Mouse (Mus musculus): ENCODE results near the gene Dnase2b. TPM values are rescaled to one million over a fixed set of nuclear protein-coding genes. Genes with fewer than 3 reads are reported as not detected.

Gene Dnase2b
- polyA plus RNA-seq, 1 experiment: not detected

DNA sequence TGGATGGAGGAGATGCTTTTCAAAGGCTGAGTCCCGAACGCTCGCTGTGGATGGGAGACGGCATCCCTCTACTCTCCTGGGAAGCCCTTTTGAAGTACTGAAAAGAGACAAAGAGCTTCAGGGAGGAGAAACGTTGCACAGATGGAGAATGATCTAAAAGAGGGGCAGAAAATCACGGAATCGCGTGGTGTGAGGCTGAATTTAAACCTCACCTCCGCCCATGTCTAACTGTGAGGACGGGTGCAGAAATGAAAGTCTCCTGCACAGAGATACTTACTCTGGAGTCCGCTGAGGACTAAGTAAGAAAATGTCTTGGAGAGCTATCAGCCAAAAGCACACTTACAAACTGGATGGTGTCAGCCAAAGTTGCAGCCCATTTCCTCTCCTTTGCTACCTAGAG, 6.6 kb upstream of the Dnase2b start:
- no peak for TF ChIP-seq GATA1 (IDR thresholded peaks at IDR 0.05; ENCODE audit: low read length)

DNA sequence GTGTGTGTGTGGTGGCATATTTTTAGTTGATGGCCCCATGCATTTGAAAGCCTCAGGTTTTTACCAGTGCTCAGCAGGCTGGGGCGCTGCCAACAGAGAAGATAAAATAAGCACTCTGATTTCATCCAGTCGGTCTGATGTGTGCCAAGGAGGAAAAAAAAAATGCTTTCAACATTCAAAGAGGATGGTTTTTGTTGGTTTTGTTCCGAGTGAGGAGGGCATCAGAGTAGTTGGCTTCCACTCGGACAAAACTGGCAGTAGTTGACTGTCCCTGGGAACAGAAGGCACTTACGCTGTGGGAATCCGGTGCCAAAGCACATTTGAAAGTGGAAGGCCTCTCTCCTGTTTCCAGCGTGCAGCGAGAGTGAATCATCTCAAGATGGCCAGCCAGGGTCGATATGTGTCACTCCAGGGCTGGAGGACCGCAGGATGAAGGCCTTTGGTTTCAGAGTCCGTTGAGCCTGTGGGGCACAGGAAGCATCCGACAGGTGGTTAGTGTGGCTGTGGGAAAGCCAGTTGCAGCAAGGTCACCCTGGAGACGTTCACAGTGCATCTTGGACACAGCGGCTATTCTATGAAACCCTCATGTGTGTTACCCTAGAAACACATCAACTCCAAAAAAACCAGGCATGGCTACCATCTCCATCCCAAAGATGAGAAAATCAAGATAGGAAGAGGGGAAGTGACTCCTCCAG, 5.3 kb upstream of the Dnase2b start:
- no peak for TF ChIP-seq GATA1 (IDR thresholded peaks at IDR 0.05; ENCODE audit: low read length)

DNA sequence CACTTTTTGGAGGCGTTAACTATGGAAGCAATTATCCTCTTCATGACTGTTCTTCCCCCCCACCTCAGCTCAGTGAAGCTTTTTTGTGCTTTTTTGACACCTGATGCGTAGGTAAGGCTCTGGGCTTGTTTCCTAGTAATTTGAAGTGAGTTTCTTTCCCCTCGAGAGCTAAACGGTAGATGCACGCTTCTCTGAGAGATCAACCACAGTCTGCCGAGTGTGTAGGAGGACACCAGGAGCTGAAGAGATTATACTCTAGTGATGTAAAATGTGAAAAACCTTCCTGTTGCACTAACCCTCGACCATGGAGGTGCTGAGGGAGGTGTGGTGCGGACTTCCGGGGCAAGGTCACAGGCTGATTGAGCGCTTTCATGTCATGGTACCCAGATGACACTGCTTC, 4.7 kb upstream of the Dnase2b start:
- TF ChIP-seq GATA1 (IDR thresholded peaks at IDR 0.05; ENCODE audit: low read length): no peak

- TF ChIP-seq GATA1 (IDR thresholded peaks at IDR 0.05; ENCODE audit: low read length): no peak
These were observed 3.0 kb upstream of the Dnase2b start for GRCm38 (mm10) chr3:146618357-146618756.

DNA sequence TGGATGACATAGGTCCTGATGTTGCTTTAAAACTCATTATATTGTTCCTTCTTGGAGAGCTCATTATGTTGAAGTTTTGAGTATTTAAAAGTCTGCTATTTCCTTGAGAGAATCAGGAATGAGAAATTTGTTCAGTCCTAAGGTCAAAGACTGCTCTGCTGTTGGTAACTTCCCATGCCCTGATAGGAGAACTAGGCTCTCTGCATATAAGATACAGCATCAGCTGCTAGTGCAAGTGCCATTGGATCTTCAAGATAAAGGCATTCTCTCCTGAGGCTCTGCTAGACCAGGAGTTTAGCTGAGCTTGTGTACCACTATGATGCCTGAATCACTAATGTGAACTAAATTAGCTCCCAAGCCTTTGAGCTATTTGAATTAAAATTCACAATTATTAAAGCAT, 2.5 kb upstream of the Dnase2b start:
- TF ChIP-seq GATA1 (IDR thresholded peaks at IDR 0.05; ENCODE audit: low read length): peak; percentile 9

GRCm38 (mm10) chr3:146616533-146617283, 1.3 kb upstream of the Dnase2b start:
- TF ChIP-seq GATA1 (IDR thresholded peaks at IDR 0.05; ENCODE audit: low read length): peak; percentile 45

DNA sequence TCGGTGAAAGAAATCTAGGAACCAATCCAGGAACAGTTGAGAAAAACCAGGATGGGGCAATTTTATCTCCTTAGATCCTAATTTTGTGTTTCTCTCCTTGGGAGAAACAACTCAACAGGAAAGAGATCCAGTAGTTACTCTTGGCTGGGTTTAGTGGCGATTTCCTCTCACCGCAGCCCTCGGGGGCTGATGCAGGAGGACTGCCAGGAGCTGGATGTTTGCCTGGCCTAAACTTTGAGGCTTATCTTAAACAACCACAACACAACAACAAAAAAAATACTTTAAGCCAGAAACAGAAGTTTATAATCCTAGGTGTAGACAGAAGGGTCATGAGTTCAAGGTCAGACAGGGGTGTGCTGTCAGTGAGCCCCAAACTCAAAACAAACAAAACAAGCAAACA, 3.6 kb downstream of the Dnase2b start:
- no peak for TF ChIP-seq GATA1 (IDR thresholded peaks at IDR 0.05; ENCODE audit: low read length)

DNA sequence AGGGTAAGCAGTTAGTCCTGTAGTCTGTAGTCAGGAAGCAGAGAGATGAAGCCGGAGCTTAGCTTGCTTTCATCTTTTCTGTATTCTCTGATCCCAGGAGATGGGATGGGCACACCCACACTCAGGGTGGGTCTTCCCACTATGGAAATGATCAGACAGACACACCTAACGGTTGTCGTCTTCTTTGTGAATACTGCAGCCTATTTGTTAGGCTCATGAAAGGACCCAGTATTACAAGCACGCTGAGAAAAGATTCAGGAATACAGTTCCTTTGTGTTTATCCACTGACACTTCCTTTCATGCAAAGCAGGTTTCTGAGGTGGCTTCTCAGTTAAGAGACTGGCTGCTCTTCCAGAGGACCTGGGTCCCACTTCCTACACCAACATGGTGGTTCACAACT, 4.1 kb downstream of the Dnase2b start:
- no peak for TF ChIP-seq GATA1 (IDR thresholded peaks at IDR 0.05; ENCODE audit: low read length)

- TF ChIP-seq GATA1 (IDR thresholded peaks at IDR 0.05; ENCODE audit: low read length): no peak
These were observed 5.1 kb downstream of the Dnase2b start for GRCm38 (mm10) chr3:146610322-146610721.

- TF ChIP-seq GATA1 (IDR thresholded peaks at IDR 0.05; ENCODE audit: low read length): no peak
These were observed 8.0 kb downstream of the Dnase2b start for GRCm38 (mm10) chr3:146607368-146607767.

- TF ChIP-seq GATA1 (IDR thresholded peaks at IDR 0.05; ENCODE audit: low read length): peak; percentile 35
These were observed 10.7 kb downstream of the Dnase2b start for GRCm38 (mm10) chr3:146604647-146605046.

DNA sequence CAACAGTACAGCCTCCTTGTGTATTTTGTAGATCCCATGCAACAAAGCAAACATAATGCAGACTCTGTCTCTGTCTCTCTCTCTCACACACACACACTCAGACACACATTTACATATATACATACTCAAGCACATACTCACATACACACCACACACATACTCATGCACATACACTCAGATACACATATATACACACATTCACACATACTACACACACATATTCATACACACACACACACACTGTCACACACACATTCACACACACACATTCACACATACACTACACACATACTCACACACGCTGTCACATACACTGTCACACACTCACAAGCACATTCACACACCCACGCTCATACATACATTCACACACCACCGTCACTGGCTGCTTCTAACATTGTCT, 12.9 kb downstream of the Dnase2b start:
- no peak for TF ChIP-seq GATA1 (IDR thresholded peaks at IDR 0.05; ENCODE audit: low read length)

- peak; percentile 35 for TF ChIP-seq GATA1 (IDR thresholded peaks at IDR 0.05; ENCODE audit: low read length)
These were observed 14.2 kb downstream of the Dnase2b start for GRCm38 (mm10) chr3:146601205-146601604.

- no peak for TF ChIP-seq GATA1 (IDR thresholded peaks at IDR 0.05; ENCODE audit: low read length)
These were observed 16.0 kb downstream of the Dnase2b start for GRCm38 (mm10) chr3:146599198-146599900.

DNA sequence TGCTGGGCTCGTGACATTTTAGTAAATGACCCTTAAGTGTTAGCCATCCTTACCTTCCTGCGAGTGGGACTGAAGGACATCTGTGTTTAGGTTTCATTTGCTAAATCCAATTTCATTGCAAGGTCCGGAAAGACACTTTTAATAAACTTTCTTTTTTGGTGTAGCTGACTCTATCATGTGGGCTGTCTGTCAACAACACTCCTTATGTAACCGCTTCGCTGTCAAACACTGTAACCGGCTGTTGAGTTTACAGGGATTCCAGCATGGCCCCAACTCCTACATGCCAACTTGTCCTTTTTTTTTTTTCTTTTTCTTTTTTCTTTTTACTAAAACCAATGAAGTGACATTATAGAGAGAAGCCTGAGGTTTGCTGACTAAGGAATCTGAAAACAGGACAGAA, 17.0 kb downstream of the Dnase2b start:
- no peak for TF ChIP-seq GATA1 (IDR thresholded peaks at IDR 0.05; ENCODE audit: low read length)

GRCm38 (mm10) chr3:146596864-146597263, 18.5 kb downstream of the Dnase2b start:
- TF ChIP-seq GATA1 (IDR thresholded peaks at IDR 0.05; ENCODE audit: low read length): no peak

All from G1E-ER4 (cell line).